Mouse (Mus musculus): Measurements from ENCODE around the gene Zmat3. TPM values are rescaled to one million over a fixed set of nuclear protein-coding genes. Genes with fewer than 3 reads are reported as not detected.

Gene Zmat3
- polyA plus RNA-seq, 1 experiment: 112 TPM

GRCm38 (mm10) chr3:32381556-32381955 is 15.7 kb upstream of the Zmat3 start:
- Histone ChIP-seq H3K4me3 (ENCODE audit: low read depth, low read length) (no peak overlapping the region), H3K27me3 (ENCODE audit: control insufficient read depth, insufficient read depth, low read length, poor library complexity, severe bottlenecking) (no peaks in the 10 kb centered on the region; the same call in 1 of the 2 replicates), H3K36me3 (ENCODE audit: control insufficient read depth, insufficient read depth, low read length, poor library complexity, severe bottlenecking) (no peaks in the 10 kb centered on the region), H3K27ac (ENCODE audit: insufficient read depth, low read length) (no peak overlapping the region), H3K9me3 (replicated peaks; ENCODE audit: control insufficient read depth, insufficient read depth, low read length, poor library complexity, severe bottlenecking) (no peaks in the 10 kb centered on the region), H3K4me1 (ENCODE audit: control insufficient read depth, insufficient read depth, low read length) (no peaks in the 10 kb centered on the region), H3K9ac (ENCODE audit: low read depth, poor library complexity, severe bottlenecking) (no peak overlapping the region)
- TF ChIP-seq POLR2A (IDR thresholded peaks at IDR 0.05; ENCODE audit: insufficient read depth, low read length) (no peak), EP300 (IDR thresholded peaks at IDR 0.05; ENCODE audit: insufficient read depth, low read depth, low read length) (no peak), CTCF (IDR thresholded peaks at IDR 0.05; ENCODE audit: low read depth, low read length) (no peak)

- Histone ChIP-seq H3K4me1 (ENCODE audit: control insufficient read depth, insufficient read depth, low read length) (no peaks in the 10 kb centered on the region), H3K27ac (ENCODE audit: insufficient read depth, low read length) (no peak overlapping the region), H3K9ac (ENCODE audit: low read depth, poor library complexity, severe bottlenecking) (no peak overlapping the region)
These were observed 14.1 kb upstream of the Zmat3 start for GRCm38 (mm10) chr3:32379891-32380290.

GRCm38 (mm10) chr3:32373236-32373635 is 7.4 kb upstream of the Zmat3 start:
- H3K36me3 ChIP-seq (ENCODE audit: control insufficient read depth, insufficient read depth, low read length, poor library complexity, severe bottlenecking): no peaks in the 10 kb centered on the region
- no peak overlapping the region for H3K4me3 ChIP-seq (ENCODE audit: low read depth, low read length)
- no peaks in the 10 kb centered on the region for H3K27me3 ChIP-seq (ENCODE audit: control insufficient read depth, insufficient read depth, low read length, poor library complexity, severe bottlenecking)
- H3K9ac ChIP-seq (ENCODE audit: low read depth, poor library complexity, severe bottlenecking): no peak overlapping the region
- H3K27ac ChIP-seq (ENCODE audit: insufficient read depth, low read length): no peak overlapping the region
- H3K4me1 ChIP-seq (ENCODE audit: control insufficient read depth, insufficient read depth, low read length): no peaks in the 10 kb centered on the region
- TF ChIP-seq EP300 (IDR thresholded peaks at IDR 0.05; ENCODE audit: insufficient read depth, low read depth, low read length) (no peak), POLR2A (IDR thresholded peaks at IDR 0.05; ENCODE audit: insufficient read depth, low read length) (no peak), CTCF (IDR thresholded peaks at IDR 0.05; ENCODE audit: low read depth, low read length) (no peak)
- H3K9me3 ChIP-seq (replicated peaks; ENCODE audit: control insufficient read depth, insufficient read depth, low read length, poor library complexity, severe bottlenecking): no peaks in the 10 kb centered on the region

More at GRCm38 (mm10) chr3:32379891-32380290, 14.1 kb upstream of the Zmat3 start:
- Histone ChIP-seq H3K4me3 (ENCODE audit: low read depth, low read length) (no peak overlapping the region), H3K27me3 (ENCODE audit: control insufficient read depth, insufficient read depth, low read length, poor library complexity, severe bottlenecking) (no peaks in the 10 kb centered on the region), H3K9me3 (replicated peaks; ENCODE audit: control insufficient read depth, insufficient read depth, low read length, poor library complexity, severe bottlenecking) (no peaks in the 10 kb centered on the region), H3K36me3 (ENCODE audit: control insufficient read depth, insufficient read depth, low read length, poor library complexity, severe bottlenecking) (no peaks in the 10 kb centered on the region)
- TF ChIP-seq POLR2A (IDR thresholded peaks at IDR 0.05; ENCODE audit: insufficient read depth, low read length) (no peak), CTCF (IDR thresholded peaks at IDR 0.05; ENCODE audit: low read depth, low read length) (peak; percentile 77), EP300 (IDR thresholded peaks at IDR 0.05; ENCODE audit: insufficient read depth, low read depth, low read length) (no peak)

- TF ChIP-seq POLR2A (IDR thresholded peaks at IDR 0.05; ENCODE audit: insufficient read depth, low read length) (no peak), CTCF (IDR thresholded peaks at IDR 0.05; ENCODE audit: low read depth, low read length) (no peak), EP300 (IDR thresholded peaks at IDR 0.05; ENCODE audit: insufficient read depth, low read depth, low read length) (no peak)
- Histone ChIP-seq H3K27ac (ENCODE audit: insufficient read depth, low read length) (no peak overlapping the region), H3K9me3 (replicated peaks; ENCODE audit: control insufficient read depth, insufficient read depth, low read length, poor library complexity, severe bottlenecking) (no peaks in the 10 kb centered on the region), H3K27me3 (ENCODE audit: control insufficient read depth, insufficient read depth, low read length, poor library complexity, severe bottlenecking) (no peaks in the 10 kb centered on the region), H3K36me3 (ENCODE audit: control insufficient read depth, insufficient read depth, low read length, poor library complexity, severe bottlenecking) (no peaks in the 10 kb centered on the region), H3K9ac (ENCODE audit: low read depth, poor library complexity, severe bottlenecking) (no peak overlapping the region), H3K4me3 (ENCODE audit: low read depth, low read length) (no peak overlapping the region), H3K4me1 (ENCODE audit: control insufficient read depth, insufficient read depth, low read length) (no peaks in the 10 kb centered on the region)
These were observed 6.7 kb upstream of the Zmat3 start for GRCm38 (mm10) chr3:32372470-32372869.

GRCm38 (mm10) chr3:32371957-32372356 is 6.1 kb upstream of the Zmat3 start:
- no peak overlapping the region for H3K9ac ChIP-seq (ENCODE audit: low read depth, poor library complexity, severe bottlenecking)
- H3K4me1 ChIP-seq (ENCODE audit: control insufficient read depth, insufficient read depth, low read length): no peaks in the 10 kb centered on the region
- H3K9me3 ChIP-seq (replicated peaks; ENCODE audit: control insufficient read depth, insufficient read depth, low read length, poor library complexity, severe bottlenecking): no peaks in the 10 kb centered on the region
- no peak overlapping the region for H3K4me3 ChIP-seq (ENCODE audit: low read depth, low read length)
- TF ChIP-seq EP300 (IDR thresholded peaks at IDR 0.05; ENCODE audit: insufficient read depth, low read depth, low read length) (no peak), POLR2A (IDR thresholded peaks at IDR 0.05; ENCODE audit: insufficient read depth, low read length) (no peak), CTCF (IDR thresholded peaks at IDR 0.05; ENCODE audit: low read depth, low read length) (no peak)
- no peaks in the 10 kb centered on the region for H3K27me3 ChIP-seq (ENCODE audit: control insufficient read depth, insufficient read depth, low read length, poor library complexity, severe bottlenecking)
- H3K27ac ChIP-seq (ENCODE audit: insufficient read depth, low read length): no peak overlapping the region
- no peaks in the 10 kb centered on the region for H3K36me3 ChIP-seq (ENCODE audit: control insufficient read depth, insufficient read depth, low read length, poor library complexity, severe bottlenecking)

GRCm38 (mm10) chr3:32367516-32367915 is 1.7 kb upstream of the Zmat3 start:
- peaks cover 2% of the 10 kb centered on the region; the same call in 1 of the 2 replicates for H3K36me3 ChIP-seq (ENCODE audit: control insufficient read depth, insufficient read depth, low read length, poor library complexity, severe bottlenecking)
- no peak overlapping the region for H3K9ac ChIP-seq (ENCODE audit: low read depth, poor library complexity, severe bottlenecking)
- no peak overlapping the region for H3K27ac ChIP-seq (ENCODE audit: insufficient read depth, low read length)
- TF ChIP-seq CTCF (IDR thresholded peaks at IDR 0.05; ENCODE audit: low read depth, low read length) (no peak), EP300 (IDR thresholded peaks at IDR 0.05; ENCODE audit: insufficient read depth, low read depth, low read length) (no peak), POLR2A (IDR thresholded peaks at IDR 0.05; ENCODE audit: insufficient read depth, low read length) (no peak)
- no peaks in the 10 kb centered on the region for H3K27me3 ChIP-seq (ENCODE audit: control insufficient read depth, insufficient read depth, low read length, poor library complexity, severe bottlenecking)
- H3K4me3 ChIP-seq (ENCODE audit: low read depth, low read length): no peak overlapping the region
- H3K9me3 ChIP-seq (replicated peaks; ENCODE audit: control insufficient read depth, insufficient read depth, low read length, poor library complexity, severe bottlenecking): no peaks in the 10 kb centered on the region
- H3K4me1 ChIP-seq (ENCODE audit: control insufficient read depth, insufficient read depth, low read length): no peaks in the 10 kb centered on the region
